In genomic region chr17:24723122-24723880, GRCm38 (mm10) we compare ENCODE assay signal across 8 mouse cellular contexts. TPM values are rescaled to one million over a fixed set of nuclear protein-coding genes. Genes with fewer than 3 reads are reported as not detected.
DNase-seq lines count a peak whose midpoint lies in the region; ATAC-seq and TF ChIP-seq lines count a peak whose summit lies in the region.

No protein-coding gene starts in this region.

- no peak for DNase-seq in heart, embryonic 10.5 days (ENCODE audit: low spot score)
- DNase-seq in heart, postnatal 14 days, result no peak
- DNase-seq in CH12.LX (ENCODE audit: extremely low read depth), result peak; percentile 55
- DNase-seq in forebrain, embryonic 14.5 days (ENCODE audit: low spot score), result no peak
- no peak for DNase-seq in adrenal gland, postnatal 25 days
- no peak for DNase-seq in urinary bladder, postnatal 25 days (ENCODE audit: low spot score)

- in situ Hi-C loops in CH12.LX (cut with MboI; ENCODE audit: low pct_ligation_motif_present, low pct_unique_long_range_greater_than_20kb, low sequenced_read_pairs), result no loop called here

- no peak for TF ChIP-seq CTCF in CH12.LX (conservative IDR thresholded peaks at IDR 0.05 in 1 of 2, IDR thresholded peaks at IDR 0.05 in 1 of 2; ENCODE audit: low read depth in 2 of 2, low read length in 2 of 2)

- no peak for ATAC-seq in forebrain, embryonic 14.5 days
- ATAC-seq in liver, embryonic 15.5 days (ENCODE audit: insufficient read depth), result no peak
- ATAC-seq in frontal cortex, adult (ENCODE audit: low TSS enrichment), result no peak

- dilution Hi-C loops in CH12.LX (cut with MboI; ENCODE audit: extremely low pct_ligation_motif_present, extremely low pct_unique_long_range_greater_than_20kb, low sequenced_read_pairs), result no loop called here

- H3K4me2 ChIP-seq in CH12.LX (ENCODE audit: insufficient read depth, low read depth, poor library complexity, severe bottlenecking), result peak overlapping the region; percentile 98
- H3K4me2 ChIP-seq in forebrain, embryonic 14.5 days (ENCODE audit: low read length), result peak overlapping the region; percentile 94
- H3K4me2 ChIP-seq in liver, embryonic 15.5 days, result peak overlapping the region; percentile 89

- no peaks in the 10 kb centered on the region for H3K9me3 ChIP-seq in heart, embryonic 10.5 days
- H3K9me3 ChIP-seq in CH12.LX (replicated peaks; ENCODE audit: low read length), result no peaks in the 10 kb centered on the region
- H3K9me3 ChIP-seq in forebrain, embryonic 14.5 days (replicated peaks; ENCODE audit: control insufficient read depth, low read length), result no peaks in the 10 kb centered on the region
- H3K9me3 ChIP-seq in liver, embryonic 15.5 days (replicated peaks), result no peaks in the 10 kb centered on the region

- no peaks in the 10 kb centered on the region; the same call in 1 of the 2 replicates for H3K27me3 ChIP-seq in heart, embryonic 10.5 days (ENCODE audit: insufficient read depth, poor library complexity, severe bottlenecking)
- H3K27me3 ChIP-seq in CH12.LX (replicated peaks), result no peaks in the 10 kb centered on the region
- no peaks in the 10 kb centered on the region for H3K27me3 ChIP-seq in forebrain, embryonic 14.5 days (replicated peaks; ENCODE audit: control insufficient read depth, insufficient read depth, low read length)
- peaks cover 10% of the 10 kb centered on the region; the same call in 1 of the 2 replicates for H3K27me3 ChIP-seq in liver, embryonic 15.5 days

- TF ChIP-seq RAD21 in CH12.LX (IDR thresholded peaks at IDR 0.05; ENCODE audit: low read depth, low read length), result no peak

- peak overlapping the region; percentile 90 for H3K9ac ChIP-seq in CH12.LX (ENCODE audit: insufficient read depth, low read depth)
- H3K9ac ChIP-seq in forebrain, embryonic 14.5 days (ENCODE audit: low read length), result peak overlapping the region; percentile 91
- peak overlapping the region; percentile 90 for H3K9ac ChIP-seq in liver, embryonic 15.5 days

- peaks cover 22% of the 10 kb centered on the region for H3K36me3 ChIP-seq in heart, embryonic 10.5 days
- H3K36me3 ChIP-seq in CH12.LX (replicated peaks in 1 of 2; ENCODE audit: control insufficient read depth in 1 of 2, insufficient read depth in 1 of 2, low read length in 1 of 2), result peaks cover 24 to 25% of the 10 kb centered on the region in 2 experiments
- H3K36me3 ChIP-seq in forebrain, embryonic 14.5 days (ENCODE audit: control insufficient read depth, insufficient read depth, low read length), result peaks cover 22% of the 10 kb centered on the region
- H3K36me3 ChIP-seq in liver, embryonic 15.5 days (replicated peaks), result peaks cover 17% of the 10 kb centered on the region

- H3K79me2 ChIP-seq in CH12.LX (replicated peaks; ENCODE audit: control insufficient read depth, extremely low read depth, insufficient read depth, poor library complexity, severe bottlenecking), result peaks cover 47% of the 10 kb centered on the region

- peak overlapping the region; percentile 87 for H3K27ac ChIP-seq in heart, embryonic 10.5 days
- peak overlapping the region; percentile 56 for H3K27ac ChIP-seq in CH12.LX (ENCODE audit: insufficient read depth, low read depth)
- peak overlapping the region; percentile 75; the same call in 1 of the 2 replicates for H3K27ac ChIP-seq in forebrain, embryonic 14.5 days (ENCODE audit: low read depth, low read length)
- H3K27ac ChIP-seq in liver, embryonic 15.5 days (replicated peaks), result peak overlapping the region; percentile 88

- H3K4me3 ChIP-seq in heart, embryonic 10.5 days, result peak overlapping the region; percentile 78
- peak overlapping the region; percentile 66 to 89 (median 89) for H3K4me3 ChIP-seq in CH12.LX (replicated peaks in 1 of 3; ENCODE audit: low read depth in 2 of 3, low read length in 2 of 3, poor library complexity in 1 of 3)
- peak overlapping the region; percentile 74 for H3K4me3 ChIP-seq in forebrain, embryonic 14.5 days (ENCODE audit: low read depth, low read length)
- peak overlapping the region; percentile 92 for H3K4me3 ChIP-seq in liver, embryonic 15.5 days (replicated peaks)

- TF ChIP-seq POLR2A in CH12.LX (IDR thresholded peaks at IDR 0.05; ENCODE audit: low read depth, low read length), result peak; percentile 5

- H3K4me1 ChIP-seq in heart, embryonic 10.5 days, result peaks cover 27% of the 10 kb centered on the region
- H3K4me1 ChIP-seq in CH12.LX (ENCODE audit: control insufficient read depth in 1 of 2, insufficient read depth in 2 of 2), result peaks cover 5 to 20% of the 10 kb centered on the region in 2 experiments; a peak in 3 of 4 replicates
- H3K4me1 ChIP-seq in forebrain, embryonic 14.5 days (ENCODE audit: control insufficient read depth, insufficient read depth, low read length), result peaks cover 20% of the 10 kb centered on the region
- H3K4me1 ChIP-seq in liver, embryonic 15.5 days (replicated peaks), result peaks cover 50% of the 10 kb centered on the region

- no peak for TF ChIP-seq EP300 in CH12.LX (IDR thresholded peaks at IDR 0.05; ENCODE audit: low read length)

- intact Hi-C loops in heart, postnatal 14 days (cut with DNase I), result no loop called here

- WGBS in heart, embryonic 10.5 days, result 3% methylated on average over 12 of the region's 12 CpGs
- WGBS in forebrain, embryonic 14.5 days, result 3% methylated on average over 12 of the region's 12 CpGs
- under 1% methylated on average over 12 of the region's 12 CpGs for WGBS in liver, embryonic 15.5 days (ENCODE audit: insufficient replicate concordance)

TF ChIP-seq in CH12.LX, 34 proteins besides CTCF, POLR2A, EP300 and RAD21 (continues in another document):
- TF ChIP-seq JUN (IDR thresholded peaks at IDR 0.05; ENCODE audit: insufficient read depth, low read depth, low read length) (no peak), POLR2AphosphoS2 (IDR thresholded peaks at IDR 0.05; ENCODE audit: low read depth, low read length) (peak; percentile 62; the same call in 1 of the 2 replicates), ZKSCAN1 (IDR thresholded peaks at IDR 0.05; ENCODE audit: borderline replicate concordance, low read depth, low read length) (no peak), SIN3A (IDR thresholded peaks at IDR 0.05; ENCODE audit: low read length) (peak; percentile 25; the same call in 1 of the 2 replicates), E2F4 (IDR thresholded peaks at IDR 0.05; ENCODE audit: insufficient replicate concordance, low read depth, low read length) (no peak), ELF1 (IDR thresholded peaks at IDR 0.05; ENCODE audit: low read depth, low read length) (no peak), MYC (IDR thresholded peaks at IDR 0.05; ENCODE audit: low read depth, low read length) (no peak), ZNF384 (IDR thresholded peaks at IDR 0.05; ENCODE audit: low read depth, low read length) (no peak), BHLHE40 (IDR thresholded peaks at IDR 0.05; ENCODE audit: low read depth, low read length) (no peak), RCOR1 (conservative IDR thresholded peaks at IDR 0.05; ENCODE audit: low read depth, low read length) (no peak)

RNA-seq across cellular contexts. Expression of gene Ndufb10, which starts 1.0 kb away (rescaled TPM):
- 342 and 383 TPM in 2 replicates for polyA plus RNA-seq in heart, embryonic 10.5 days (2016; fragmentation: Nextera tagmentation; extraction: Ambion mirVana)
- total RNA-seq in heart, postnatal 14 days (2021), result 100 to 1,000 TPM; 939 to 954 TPM
- 188 and 207 TPM in 2 replicates for total RNA-seq in CH12.LX (2012; rRNA removed)
- 207 and 208 TPM in 2 replicates for total RNA-seq in CH12.LX (2014; rRNA removed)
- polyA plus RNA-seq in CH12.LX (2012; ENCODE audit: insufficient read length, low read depth), result 136 and 155 TPM in 2 replicates
- 301 and 312 TPM in 2 replicates for polyA plus RNA-seq in forebrain, embryonic 14.5 days (2014; fragmentation: Nextera tagmentation; extraction: Ambion mirVana)
- 160 and 162 TPM in 2 replicates for polyA plus RNA-seq in liver, embryonic 15.5 days (2015; fragmentation: Nextera tagmentation; extraction: Ambion mirVana)
- total RNA-seq in adrenal gland, postnatal 25 days (2021), result 230 and 272 TPM in 2 replicates

RNA-seq across cellular contexts. Expression of gene Rpl3l, which starts 4.3 kb away (rescaled TPM):
- 0.39 and 1.3 TPM in 2 replicates for polyA plus RNA-seq in heart, embryonic 10.5 days (2016; fragmentation: Nextera tagmentation; extraction: Ambion mirVana)
- total RNA-seq in heart, postnatal 14 days (2021), result 100 to 1,000 TPM; 186 to 197 TPM
- total RNA-seq in CH12.LX (2012; rRNA removed), result 0.17 TPM in 1 of 2 replicates, not detected in the other
- total RNA-seq in CH12.LX (2014; rRNA removed), result 0.24 TPM in 1 of 2 replicates, not detected in the other
- polyA plus RNA-seq in CH12.LX (2012; ENCODE audit: insufficient read length, low read depth), result 0.79 and 0.91 TPM in 2 replicates
- not detected in 2 replicates for polyA plus RNA-seq in forebrain, embryonic 14.5 days (2014; fragmentation: Nextera tagmentation; extraction: Ambion mirVana)
- 0.09 and 0.15 TPM in 2 replicates for polyA plus RNA-seq in liver, embryonic 15.5 days (2015; fragmentation: Nextera tagmentation; extraction: Ambion mirVana)
- total RNA-seq in adrenal gland, postnatal 25 days (2021), result 0.24 TPM in 1 of 2 replicates, not detected in the other

RNA-seq across cellular contexts. Expression of gene Rps2, which starts 5.4 kb away (rescaled TPM):
- polyA plus RNA-seq in heart, embryonic 10.5 days (2016; fragmentation: Nextera tagmentation; extraction: Ambion mirVana), result 1,171 and 1,258 TPM in 2 replicates
- 100 to 1,000 TPM; 673 to 751 TPM for total RNA-seq in heart, postnatal 14 days (2021)
- total RNA-seq in CH12.LX (2012; rRNA removed) (5,102 and 6,050 TPM in 2 replicates), CH12.LX (2014; rRNA removed) (5,117 and 5,410 TPM in 2 replicates)
- 1,976 and 2,057 TPM in 2 replicates for polyA plus RNA-seq in CH12.LX (2012; ENCODE audit: insufficient read length, low read depth)
- polyA plus RNA-seq in forebrain, embryonic 14.5 days (2014; fragmentation: Nextera tagmentation; extraction: Ambion mirVana), result 888 and 1,063 TPM in 2 replicates
- polyA plus RNA-seq in liver, embryonic 15.5 days (2015; fragmentation: Nextera tagmentation; extraction: Ambion mirVana), result 1,043 and 1,068 TPM in 2 replicates
- 579 and 669 TPM in 2 replicates for total RNA-seq in adrenal gland, postnatal 25 days (2021)

RNA-seq across cellular contexts. Expression of gene Rnf151, which starts 5.4 kb away (rescaled TPM):
- polyA plus RNA-seq in heart, embryonic 10.5 days (2016; fragmentation: Nextera tagmentation; extraction: Ambion mirVana), result 0.20 and 0.33 TPM in 2 replicates
- total RNA-seq in heart, postnatal 14 days (2021), result not detected
- total RNA-seq in CH12.LX (2012; rRNA removed), result 0.38 and 0.59 TPM in 2 replicates
- total RNA-seq in CH12.LX (2014; rRNA removed), result not detected in 2 replicates
- 0.20 and 0.34 TPM in 2 replicates for polyA plus RNA-seq in CH12.LX (2012; ENCODE audit: insufficient read length, low read depth)
- not detected in 2 replicates for polyA plus RNA-seq in forebrain, embryonic 14.5 days (2014; fragmentation: Nextera tagmentation; extraction: Ambion mirVana)
- polyA plus RNA-seq in liver, embryonic 15.5 days (2015; fragmentation: Nextera tagmentation; extraction: Ambion mirVana), result not detected in 2 replicates
- total RNA-seq in adrenal gland, postnatal 25 days (2021), result 0.27 and 0.81 TPM in 2 replicates

RNA-seq across cellular contexts. Expression of gene Msrb1, which starts 13.1 kb away (rescaled TPM):
- polyA plus RNA-seq in heart, embryonic 10.5 days (2016; fragmentation: Nextera tagmentation; extraction: Ambion mirVana), result 17.8 and 19.7 TPM in 2 replicates
- total RNA-seq in heart, postnatal 14 days (2021), result 100 to 1,000 TPM; 214 TPM
- total RNA-seq in CH12.LX (2012; rRNA removed), result 38.4 and 39.7 TPM in 2 replicates
- total RNA-seq in CH12.LX (2014; rRNA removed), result 21.3 and 26.9 TPM in 2 replicates
- 60.5 and 70.0 TPM in 2 replicates for polyA plus RNA-seq in CH12.LX (2012; ENCODE audit: insufficient read length, low read depth)
- 25.3 TPM in 2 replicates for polyA plus RNA-seq in forebrain, embryonic 14.5 days (2014; fragmentation: Nextera tagmentation; extraction: Ambion mirVana)
- polyA plus RNA-seq in liver, embryonic 15.5 days (2015; fragmentation: Nextera tagmentation; extraction: Ambion mirVana), result 31.1 and 32.9 TPM in 2 replicates
- total RNA-seq in adrenal gland, postnatal 25 days (2021), result 87.5 and 89.3 TPM in 2 replicates
